Mouse (Mus musculus) G1E (cell line): ENCODE results near the gene Ubash3b.

Experiments
- CTCF ChIP-seq: IDR thresholded peaks from 2 replicates; pipeline ENCODE4 v1.5.1; 2012; ENCODE audit warnings: low read depth, low read length, inconsistent platforms, mixed read lengths
- GATA1 ChIP-seq: IDR thresholded peaks from 2 replicates; pipeline ENCODE4 v1.6.1; 2012; ENCODE audit warnings: borderline replicate concordance, low read length, inconsistent platforms, mixed read lengths

DNA sequence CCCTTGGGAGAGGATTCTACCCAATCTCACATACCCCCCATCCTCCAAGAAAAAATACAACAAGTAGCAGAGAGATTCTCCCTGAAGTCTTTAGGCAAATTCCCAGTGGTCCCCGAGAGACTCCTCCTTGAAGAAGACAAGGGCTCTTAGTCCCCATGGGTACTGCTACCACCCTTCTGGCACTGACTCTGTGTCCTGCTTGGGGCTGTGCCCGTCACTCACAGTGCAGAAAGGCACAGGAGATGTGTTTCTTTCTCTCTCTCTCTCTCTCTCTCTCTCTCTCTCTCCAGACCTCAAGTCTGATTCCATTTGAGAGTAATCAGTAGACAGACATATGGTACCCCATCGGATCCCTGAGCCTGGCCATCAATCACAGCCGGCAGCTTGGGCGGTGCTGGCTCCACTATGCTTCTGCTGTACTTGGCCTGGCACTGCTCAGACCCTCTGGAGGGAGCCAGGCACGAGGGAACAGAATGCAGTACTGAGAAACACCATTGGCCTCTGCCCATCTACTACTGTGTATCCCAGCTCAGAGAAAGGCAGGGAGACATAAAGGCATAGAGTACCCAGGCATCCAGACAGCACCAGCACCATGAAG is 12.3 kb downstream of the Ubash3b start:
- TF ChIP-seq CTCF (no peak), GATA1 (no peak)
